Mouse (Mus musculus): ENCODE measurements around the gene Slc22a20.

Gene Slc22a20

DNA sequence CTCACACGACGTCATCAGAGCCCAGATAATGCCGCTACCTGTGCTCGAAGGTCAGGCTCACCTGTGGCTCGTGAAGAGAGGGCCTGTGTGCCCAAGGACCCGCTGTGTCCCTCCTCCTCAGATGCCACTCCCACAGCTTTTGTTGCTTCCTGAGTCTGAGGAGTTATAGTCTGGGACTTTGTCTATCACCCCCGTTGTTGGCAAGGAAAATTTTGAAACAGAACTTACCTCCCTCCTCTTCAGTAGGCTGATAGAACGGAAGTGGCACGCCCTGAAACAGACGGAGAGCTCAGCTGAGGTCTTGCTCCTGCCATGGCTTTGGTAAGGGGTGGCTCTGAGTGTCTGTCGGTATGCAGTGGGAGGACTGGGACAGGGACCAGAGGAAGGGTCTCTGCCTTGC lies 35.7 kb downstream of the Slc22a20 start:
- DNase-seq, result no peak

DNA sequence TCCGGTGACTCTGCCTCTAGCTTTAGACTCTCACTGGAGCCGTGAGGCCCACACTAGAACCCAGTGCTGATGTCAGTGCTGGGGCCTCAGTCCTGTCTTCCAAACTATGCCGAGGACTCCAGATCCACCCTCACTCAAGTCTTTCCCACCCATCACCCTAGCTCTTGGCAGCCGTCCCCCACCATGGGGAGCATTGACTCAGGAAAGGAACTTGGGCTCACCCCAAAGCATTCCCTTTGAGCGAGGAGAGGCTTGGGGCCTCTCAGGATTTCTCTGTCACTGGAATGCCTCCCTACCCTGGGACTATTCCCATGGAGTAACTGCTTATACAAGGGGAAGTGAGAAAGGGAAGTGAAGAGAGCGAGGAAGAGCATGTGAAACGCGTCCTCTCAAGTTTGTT lies 40.1 kb downstream of the Slc22a20 start:
- DNase-seq, result peak; percentile 54 to 76

DNA sequence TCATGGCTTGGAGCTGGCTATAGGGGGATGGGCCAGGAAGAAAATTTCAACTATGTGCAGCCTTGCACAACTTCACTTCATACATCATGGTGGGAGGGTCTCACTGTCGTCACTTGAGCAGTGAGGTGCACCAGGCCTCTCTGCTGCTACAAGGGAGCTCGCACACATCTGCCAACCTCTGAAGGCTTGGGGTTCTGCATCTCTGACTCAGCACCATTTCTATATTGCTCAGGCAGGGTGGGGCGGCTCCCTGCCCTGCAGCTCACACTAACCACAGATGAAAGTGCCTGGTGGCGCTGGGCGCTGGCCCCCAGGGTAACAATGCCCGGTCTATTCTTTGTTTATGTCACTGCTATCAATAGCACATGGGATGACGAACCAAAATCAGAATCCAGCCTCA lies 40.9 kb downstream of the Slc22a20 start:
- peak; percentile 70 to 75 for DNase-seq

DNA sequence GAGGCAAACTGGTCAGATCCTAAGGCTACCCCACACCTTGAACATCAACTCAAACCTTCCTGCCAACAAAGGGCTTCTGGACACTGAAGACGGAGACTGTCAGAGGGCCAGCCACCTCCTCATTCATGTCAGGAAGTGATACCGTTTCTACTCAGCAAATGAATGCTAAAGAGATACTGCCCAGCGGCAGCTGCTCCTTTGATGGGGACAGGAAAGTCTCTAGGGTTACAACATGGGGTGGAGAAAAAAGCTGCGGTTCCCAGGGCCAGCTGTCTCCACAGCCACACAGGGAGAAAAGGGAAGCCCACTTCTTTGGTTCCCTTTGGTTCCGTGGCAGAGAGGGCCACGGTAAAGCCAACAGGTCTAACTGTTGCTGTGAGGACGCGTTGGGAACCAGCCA lies 41.8 kb downstream of the Slc22a20 start:
- DNase-seq, result peak; percentile 45 to 48

DNA sequence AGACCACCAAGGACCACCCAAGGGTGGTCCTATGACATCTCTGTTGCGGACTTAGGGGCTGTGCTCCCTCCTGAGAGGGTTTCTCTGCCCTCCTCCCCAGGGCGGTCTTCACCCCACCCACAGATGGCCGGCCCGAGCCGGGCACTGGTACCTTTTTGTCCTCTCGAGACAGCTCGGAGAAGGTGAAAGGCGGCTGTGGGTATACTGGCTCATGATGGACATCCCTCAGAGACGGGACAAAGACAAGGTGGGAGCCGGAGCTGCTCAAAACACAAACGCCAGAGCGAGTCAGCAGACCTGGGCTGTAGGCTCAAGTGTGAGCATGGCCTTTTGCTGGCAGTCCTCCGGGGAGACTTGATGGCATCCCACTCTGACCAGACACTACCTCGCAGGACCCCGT lies 42.5 kb downstream of the Slc22a20 start:
- DNase-seq, result no peak

DNA sequence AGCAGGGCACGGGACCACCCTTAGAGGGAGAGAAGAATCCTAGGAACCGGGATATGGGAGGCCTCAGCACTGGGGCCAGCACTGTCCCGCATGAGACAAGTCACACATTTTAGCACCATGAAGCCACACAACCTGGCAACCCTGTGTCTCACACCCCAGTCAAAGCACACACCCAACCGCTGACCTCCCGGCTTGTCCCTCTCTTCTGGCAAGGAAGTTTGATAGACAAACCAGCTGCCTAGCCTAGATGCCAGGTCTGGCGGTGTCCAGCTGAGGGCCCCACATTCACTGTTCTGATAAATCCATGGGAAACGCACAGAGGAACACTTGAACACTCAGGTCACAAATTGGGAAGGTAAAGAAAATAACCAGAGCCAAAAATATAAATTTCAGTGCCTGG lies 43.4 kb downstream of the Slc22a20 start:
- no peak for DNase-seq

DNA sequence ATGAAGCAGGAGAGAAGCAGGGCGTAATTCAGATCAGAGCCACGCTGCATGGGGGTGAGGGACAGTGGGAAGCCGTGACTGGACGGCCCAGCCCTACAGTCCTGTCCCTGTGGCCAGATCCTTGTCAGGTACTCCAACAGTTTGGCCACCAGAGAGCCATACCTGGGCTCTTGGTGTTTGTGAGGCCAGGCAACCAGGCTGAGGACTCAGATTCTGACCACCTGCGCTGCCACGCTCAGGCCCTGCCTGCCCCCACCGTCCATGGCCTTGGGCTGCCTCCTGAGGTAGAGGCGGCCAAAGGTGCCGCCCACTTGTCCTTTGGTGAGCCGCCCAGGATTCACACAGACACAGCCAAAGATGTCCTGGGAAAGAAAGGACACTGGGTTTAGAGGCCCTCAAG lies 45.3 kb downstream of the Slc22a20 start:
- no peak for DNase-seq

DNA sequence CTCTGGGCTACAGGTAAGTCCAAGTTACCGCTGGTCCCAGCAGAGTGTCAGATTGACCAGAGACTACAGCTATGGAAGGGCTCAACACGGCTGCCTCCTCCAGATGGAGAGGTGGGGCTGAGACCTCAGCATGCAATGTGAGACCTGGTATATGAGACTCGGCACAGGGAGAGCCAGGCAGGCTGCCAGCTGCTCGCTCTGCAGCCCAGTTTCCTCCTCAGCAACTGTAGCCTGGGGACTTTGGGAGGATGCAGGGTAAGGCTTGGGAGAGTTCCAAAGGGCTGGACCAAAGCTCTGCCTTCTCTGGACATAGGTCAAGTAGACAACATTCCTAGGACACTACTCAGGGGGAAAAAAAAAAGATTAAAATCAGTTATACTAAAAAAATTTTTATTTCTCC lies 45.8 kb downstream of the Slc22a20 start:
- DNase-seq, result peak; percentile 76 to 88

DNA sequence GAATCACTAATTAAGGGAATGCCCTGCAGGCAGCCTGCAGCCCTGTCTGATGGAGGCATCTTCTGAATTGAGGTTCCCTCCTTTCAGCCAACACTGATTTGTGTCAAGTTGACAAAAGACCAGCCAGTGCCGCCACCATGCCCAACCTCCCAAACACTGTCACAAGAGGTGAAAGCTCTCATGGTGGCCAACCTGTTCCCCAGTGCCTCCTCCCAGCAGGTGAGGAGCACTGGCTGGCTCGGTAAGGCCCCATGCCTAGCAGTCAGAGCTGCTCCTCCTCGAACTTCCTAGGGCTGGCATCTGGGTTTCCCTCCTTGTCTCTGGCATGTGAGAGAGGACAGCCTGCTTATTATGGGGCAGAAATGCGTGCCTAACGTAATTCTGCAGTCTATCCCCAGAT lies 46.2 kb downstream of the Slc22a20 start:
- no peak for DNase-seq

DNA sequence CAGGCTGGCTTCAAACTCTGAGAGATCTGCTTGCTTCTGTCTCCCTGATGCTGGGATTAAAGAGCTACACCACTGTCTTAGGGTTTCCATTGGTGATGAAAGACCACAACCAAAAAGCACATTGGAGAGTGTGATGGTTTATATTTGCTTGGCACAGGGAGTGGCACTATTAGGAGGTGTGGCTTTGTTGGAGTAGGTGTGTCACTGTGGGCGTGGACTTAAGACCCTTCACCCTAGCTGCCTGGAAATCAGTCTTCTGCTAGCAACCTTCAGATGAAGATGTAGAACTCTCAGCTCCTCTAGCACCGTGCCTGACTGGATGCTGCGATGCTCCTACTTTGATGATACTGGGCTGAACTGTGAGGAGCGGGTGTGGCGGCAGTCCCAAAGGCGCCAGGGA lies 47.4 kb downstream of the Slc22a20 start:
- no peak for DNase-seq

DNA sequence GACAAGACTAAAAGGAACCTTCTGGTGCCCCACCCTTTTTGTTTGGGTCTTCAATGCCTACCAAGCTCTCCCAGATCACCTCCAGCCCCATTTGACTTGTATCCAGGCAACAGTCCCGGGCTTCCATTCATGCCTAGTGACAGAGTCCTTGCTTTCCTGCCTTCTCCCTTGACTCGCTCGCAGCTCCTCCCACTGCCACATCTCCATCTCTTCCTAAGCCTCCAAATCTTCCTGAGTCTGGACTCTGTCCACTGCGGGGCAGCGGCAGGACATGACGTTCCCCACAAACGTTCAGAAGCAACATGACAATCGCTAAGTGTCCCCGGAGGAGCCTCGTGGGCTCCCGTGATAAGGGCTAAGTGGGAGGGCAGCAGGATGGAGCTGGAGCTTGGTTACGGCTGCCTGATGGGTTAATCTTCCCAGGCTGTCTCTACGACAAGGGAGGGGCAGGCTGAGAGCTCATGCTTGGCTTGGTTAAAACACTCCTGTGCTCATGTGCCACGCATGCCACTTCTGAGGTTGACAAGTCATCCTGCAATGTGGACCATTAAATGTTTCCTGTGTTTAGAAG lies 48.0 kb downstream of the Slc22a20 start:
- DNase-seq, result peak in 1 of 2 experiments; percentile 58

DNA sequence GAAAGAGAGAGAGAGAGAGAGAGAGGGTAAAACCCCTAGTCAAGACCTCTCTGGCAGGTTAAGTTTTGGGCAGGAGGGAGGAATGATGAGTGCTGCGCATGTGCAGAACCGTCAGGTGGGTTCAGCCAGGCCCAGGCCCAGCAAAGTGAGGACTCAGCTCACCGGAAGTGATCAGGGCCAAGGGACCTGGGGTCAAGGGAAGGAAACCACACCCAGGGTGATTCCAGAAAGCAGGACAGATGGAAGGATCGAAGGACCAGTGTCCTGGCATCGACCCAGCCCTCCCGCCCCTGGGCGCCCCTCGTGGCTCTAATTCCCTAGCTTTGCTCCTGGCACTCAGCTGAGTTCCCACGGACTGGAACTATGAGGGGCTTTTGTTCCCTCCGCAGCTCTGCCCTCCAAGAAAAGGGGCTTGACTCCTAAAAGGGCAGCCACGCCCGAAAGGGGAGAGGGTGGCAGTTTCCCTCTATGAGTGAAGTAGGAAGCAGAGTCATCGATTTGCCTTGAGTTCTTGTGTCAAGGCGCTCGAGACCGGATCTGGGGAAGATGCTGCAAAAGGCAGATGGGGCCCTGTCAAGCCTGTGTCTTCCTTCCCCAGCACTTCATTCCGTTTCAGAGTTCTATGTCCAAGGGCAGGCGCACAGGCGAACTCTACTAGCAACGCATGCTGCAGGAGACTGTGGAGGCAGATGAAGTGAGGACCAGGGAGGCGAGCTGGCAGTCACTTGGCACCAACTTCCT lies 48.7 kb downstream of the Slc22a20 start:
- peak in 1 of 2 experiments; percentile 84 for DNase-seq

DNA sequence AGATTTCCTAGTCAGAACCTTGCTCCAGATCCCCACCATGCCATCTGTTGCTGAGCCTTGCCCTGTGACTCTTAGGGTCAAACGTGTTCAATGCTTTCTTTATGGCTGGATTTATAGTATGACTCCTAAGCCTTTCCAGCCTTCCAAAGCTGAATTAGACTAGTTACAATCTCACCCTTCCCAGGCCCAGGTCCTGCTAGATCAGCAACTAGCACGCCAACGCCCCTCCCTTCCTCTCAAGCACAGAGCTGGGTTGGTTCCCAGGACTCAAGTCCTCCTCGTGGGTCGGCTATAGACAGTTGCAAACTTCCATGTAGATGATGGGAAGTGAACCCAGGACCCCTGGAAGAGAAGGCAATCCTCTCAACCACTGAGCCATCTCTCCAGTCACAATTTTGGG lies 50.3 kb downstream of the Slc22a20 start:
- peak; percentile 43 to 66 for DNase-seq

DNA sequence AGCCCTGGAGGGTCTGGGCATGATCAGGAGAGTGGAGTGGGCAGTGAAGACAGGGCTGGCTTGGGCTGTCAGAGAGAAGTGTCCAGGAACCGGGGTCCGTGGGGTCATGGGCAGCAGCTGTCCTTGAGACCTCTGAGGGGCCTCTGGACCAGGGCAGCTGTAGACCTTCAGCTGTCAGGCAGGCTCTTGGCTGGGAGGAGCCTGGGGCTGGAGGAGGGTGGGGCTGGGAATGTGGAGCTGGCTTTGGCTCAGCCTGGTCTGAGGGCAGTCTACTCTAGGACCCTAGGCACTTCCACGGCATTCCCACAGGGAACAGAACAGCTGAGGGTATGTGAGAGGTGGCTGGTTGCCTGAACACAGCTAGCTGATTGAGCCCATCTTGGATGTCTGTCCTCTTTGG lies 50.7 kb downstream of the Slc22a20 start:
- DNase-seq, result peak; percentile 81 to 91

DNA sequence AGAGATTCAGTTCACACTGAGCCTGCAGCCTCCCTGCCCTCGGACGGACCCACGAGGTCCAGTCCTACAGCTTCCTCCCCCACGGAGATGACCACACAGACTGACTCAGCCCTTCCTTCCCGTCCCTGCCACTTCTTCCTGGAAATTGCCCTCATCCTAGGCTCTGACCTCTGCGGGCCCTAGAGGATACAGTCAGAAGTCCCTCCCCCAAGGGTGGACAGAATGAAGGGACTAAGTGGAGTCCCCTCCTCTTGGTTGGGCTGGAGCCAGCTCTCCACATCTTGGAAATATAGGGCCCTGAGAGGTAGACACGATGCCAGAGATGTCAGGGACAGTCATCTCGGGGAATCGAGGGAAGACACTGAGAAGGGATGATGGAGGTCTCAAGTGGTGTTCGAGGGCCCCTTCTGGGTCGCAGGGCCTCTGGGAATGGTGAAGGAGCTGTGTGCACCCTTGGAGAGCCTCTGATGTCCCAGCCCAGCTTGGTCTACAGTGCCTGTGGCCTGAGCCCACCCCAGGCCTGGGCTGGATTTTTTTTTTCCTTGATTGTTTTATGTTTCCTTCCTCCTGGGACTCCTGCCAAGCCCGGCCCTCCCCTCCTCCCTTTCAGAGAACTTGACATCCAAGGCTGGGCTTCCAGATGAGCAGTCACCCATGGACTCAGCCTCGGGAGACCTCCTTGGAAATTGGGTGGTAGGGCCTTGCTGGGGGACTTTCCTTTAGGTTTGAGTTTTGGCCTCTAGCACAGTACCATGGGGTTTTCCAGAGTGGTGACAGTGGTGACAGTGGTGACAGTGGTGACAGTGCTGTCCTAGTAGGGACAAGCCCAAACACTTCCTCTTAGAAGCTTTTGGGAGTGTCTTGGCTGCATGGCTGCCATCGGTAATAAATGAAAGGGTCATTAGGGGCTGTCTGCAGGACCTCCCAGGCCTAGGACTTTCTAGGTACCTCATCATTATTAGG lies 56.0 kb downstream of the Slc22a20 start:
- peak; percentile 86 to 90 for DNase-seq

DNA sequence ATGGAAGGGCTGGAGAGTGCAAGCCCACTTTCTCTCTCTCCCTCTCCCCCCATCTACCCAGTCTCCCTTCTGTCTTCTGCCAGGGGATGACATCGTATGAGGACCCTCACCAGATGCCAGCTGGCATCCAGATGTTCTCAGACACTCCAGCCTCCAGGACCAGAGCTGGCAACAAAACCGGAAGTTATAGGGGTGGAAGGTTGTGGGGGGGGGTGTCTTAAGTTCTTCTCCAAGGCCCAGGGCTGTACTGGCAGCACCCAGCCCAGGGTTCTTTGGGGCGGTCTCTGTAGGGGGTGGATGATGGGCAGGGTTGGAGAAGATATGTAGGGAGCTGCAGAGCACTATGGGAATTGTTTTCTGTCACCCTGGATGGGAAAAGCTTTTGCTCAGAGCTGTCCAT lies 57.4 kb downstream of the Slc22a20 start:
- no peak for DNase-seq

DNA sequence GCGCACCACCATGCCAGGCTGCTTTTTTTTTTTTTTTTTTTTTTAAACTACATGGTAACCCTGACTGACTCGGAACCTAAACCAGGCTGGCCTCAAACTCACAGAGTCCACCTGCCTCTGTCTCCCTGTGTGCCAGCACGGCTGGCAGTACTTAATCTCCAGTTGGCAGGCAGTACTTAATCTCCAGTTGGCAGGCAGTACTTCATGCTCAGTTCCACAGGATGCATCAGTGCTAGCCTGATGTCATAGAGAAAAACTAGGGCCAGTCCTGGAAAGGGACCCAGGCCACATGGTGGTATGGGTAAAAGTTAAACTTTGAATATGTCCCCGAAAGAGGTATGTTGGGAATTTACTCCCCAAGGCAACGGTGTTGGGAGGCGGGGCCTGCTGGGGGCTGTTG lies 57.8 kb downstream of the Slc22a20 start:
- no peak for DNase-seq

DNA sequence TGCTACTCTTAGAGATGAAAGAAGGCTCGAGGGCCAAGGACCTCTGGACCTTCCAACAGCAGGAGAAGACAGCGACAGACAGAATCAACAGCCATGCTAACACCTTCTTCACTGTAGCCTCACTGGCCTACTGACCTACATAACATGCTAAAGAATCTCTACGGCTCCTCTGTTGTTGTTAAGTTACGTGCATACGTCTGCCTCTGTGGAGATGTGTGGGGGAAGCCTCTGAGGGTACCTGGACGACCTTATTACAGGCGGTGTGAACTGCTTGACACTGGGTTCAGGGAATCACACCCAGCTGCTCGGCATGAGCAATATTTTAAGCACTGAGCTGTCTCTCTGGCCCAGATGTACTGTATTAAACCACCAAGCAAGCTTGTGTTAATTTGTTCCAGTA lies 58.4 kb downstream of the Slc22a20 start:
- DNase-seq, result no peak

DNA sequence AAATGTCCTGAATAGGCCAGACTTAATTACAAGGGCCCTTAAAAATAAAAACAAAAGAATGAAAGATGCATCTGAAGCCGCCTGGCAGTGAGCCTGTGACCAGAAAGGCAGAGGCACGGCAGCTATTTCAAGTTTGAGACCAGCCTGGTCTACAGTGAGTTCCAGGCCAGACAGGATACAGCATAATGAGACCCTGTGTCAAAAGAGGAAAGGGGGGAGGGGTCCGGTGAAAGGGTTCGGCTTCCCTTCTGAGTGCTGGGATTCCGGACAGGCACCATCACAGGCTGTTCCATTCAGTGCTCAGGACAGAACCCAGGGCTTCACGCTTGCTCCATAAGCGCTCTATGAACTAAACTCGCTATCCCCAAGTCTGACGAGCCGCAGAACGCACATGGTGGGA lies 58.9 kb downstream of the Slc22a20 start:
- DNase-seq, result peak in 1 of 2 experiments; percentile 17

DNA sequence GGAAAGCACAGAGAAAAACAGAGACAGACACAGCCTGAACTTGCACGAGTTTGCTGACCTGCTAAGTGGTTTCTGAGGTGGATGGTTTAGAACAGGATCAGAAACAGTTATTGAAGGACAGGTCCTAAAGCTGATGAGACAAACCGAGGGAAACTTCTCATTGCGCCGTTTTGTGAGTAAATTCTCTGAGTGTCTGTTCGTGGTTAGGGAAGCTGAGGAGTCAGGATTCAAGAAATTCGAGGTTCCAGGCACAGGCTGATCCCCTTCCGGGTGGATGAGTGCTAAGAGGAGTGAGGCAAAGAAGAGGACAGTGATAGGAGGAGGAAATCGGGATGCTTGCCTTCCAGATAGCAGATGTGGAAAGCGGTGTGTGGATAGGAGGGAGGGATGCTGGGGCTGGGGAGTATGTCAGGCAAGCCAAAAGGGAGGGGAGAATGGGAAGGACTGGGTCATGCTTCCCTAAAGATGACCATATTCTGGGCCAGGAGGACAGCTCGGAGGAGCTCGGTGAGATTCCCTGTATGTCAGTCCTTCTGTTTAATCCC lies 60.6 kb downstream of the Slc22a20 start:
- DNase-seq, result no peak

DNA sequence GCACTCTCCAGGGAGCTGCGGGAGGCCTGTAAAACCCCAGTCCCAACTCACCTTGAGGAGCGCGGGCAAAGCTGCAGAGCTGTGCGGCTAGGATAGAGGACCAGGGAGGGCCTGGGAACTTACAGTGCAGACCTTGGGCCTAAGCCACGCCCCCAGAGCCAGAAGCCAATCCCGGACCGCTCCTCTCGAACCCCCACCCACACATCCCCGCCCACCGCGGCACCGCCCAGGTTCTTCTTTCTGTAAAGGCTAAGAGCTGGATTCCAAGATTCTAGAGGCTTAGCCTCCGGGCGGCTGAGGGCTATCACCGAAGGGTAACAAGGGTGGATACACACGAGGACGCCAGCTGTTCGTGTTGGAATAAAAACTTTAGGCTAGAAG lies 61.2 kb downstream of the Slc22a20 start, which contains the start of gene Cdc42ep2:
Gene Cdc42ep2, minus strand, starts transcription at position 104 of the 381 bp plus-strand sequence.
- peak; percentile 98 for DNase-seq

DNA sequence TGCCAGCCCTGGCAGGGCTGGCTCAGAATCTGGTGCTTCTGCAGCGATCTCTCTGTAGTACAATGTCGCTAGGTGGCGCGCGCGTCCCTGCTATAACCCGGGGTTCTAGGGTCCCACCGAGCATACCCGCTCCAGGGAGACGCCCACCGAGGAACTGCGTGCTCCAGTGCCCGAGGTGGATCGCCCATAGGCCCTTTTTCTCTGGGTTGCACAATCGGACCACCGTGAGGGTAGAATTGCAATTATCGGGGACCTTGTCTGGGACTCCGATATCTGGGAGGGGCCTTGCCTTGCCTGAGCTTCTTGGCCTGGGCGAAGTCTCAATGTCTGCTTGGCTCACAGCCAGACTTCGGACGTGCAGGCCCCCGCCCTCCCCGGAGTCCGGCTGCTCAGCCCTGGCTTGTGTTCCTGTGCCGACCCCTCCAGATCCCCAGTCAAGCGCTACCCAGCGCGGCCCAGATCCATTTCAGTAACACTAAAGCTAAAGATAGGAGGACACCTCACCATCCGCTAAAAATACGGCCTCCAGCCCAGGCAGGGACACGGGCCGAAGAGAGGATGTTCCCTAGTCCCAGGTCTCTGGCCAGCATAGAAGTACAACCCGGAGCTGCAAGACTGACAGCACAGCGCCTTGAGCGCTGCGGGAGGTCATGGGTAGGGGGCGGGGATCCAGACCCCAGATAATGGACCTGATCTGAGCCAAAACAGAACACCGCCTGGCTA lies 61.8 kb downstream of the Slc22a20 start:
- peak; percentile 92 to 93 for DNase-seq

DNA sequence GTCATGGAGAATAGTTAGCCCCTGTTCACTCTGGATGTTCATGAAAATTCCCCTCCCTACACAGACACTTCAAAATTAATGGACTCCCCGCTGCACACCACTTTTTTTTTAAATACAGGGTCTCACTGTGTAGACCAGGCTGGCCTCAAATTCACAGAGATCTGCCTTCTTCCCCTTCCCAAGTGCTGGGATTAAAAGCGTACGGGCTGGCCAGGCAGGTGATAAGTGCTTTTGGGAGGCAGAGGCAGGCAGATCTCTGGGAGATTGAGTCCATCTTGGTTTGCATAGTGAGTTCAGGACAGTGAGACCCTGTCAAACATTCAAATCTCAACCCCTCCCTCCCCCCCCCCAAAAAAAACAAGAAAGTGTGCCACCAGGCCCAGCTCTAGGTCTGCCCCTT lies 63.0 kb downstream of the Slc22a20 start:
- DNase-seq, result no peak
